Mouse (Mus musculus) kidney, adult 2 months (tissue): ENCODE measurements around the gene Hpgd.

Experiments used
- CTCF ChIP-seq: fragments of 200-500 bp; conservative IDR thresholded peaks from 2 replicates; pipeline ENCODE4 v1.5.1; 2011; ENCODE audit warnings: low read depth, mild to moderate bottlenecking, control low read depth, low read length, moderate library complexity, mixed read lengths; ENCODE audit not compliant: insufficient read depth, insufficient read length
- POLR2A ChIP-seq: fragments of 200-500 bp; IDR thresholded peaks from one replicate; pipeline ENCODE4 v1.6.1; 2011; ENCODE audit warnings: low read depth, low read length, control low read depth

DNA sequence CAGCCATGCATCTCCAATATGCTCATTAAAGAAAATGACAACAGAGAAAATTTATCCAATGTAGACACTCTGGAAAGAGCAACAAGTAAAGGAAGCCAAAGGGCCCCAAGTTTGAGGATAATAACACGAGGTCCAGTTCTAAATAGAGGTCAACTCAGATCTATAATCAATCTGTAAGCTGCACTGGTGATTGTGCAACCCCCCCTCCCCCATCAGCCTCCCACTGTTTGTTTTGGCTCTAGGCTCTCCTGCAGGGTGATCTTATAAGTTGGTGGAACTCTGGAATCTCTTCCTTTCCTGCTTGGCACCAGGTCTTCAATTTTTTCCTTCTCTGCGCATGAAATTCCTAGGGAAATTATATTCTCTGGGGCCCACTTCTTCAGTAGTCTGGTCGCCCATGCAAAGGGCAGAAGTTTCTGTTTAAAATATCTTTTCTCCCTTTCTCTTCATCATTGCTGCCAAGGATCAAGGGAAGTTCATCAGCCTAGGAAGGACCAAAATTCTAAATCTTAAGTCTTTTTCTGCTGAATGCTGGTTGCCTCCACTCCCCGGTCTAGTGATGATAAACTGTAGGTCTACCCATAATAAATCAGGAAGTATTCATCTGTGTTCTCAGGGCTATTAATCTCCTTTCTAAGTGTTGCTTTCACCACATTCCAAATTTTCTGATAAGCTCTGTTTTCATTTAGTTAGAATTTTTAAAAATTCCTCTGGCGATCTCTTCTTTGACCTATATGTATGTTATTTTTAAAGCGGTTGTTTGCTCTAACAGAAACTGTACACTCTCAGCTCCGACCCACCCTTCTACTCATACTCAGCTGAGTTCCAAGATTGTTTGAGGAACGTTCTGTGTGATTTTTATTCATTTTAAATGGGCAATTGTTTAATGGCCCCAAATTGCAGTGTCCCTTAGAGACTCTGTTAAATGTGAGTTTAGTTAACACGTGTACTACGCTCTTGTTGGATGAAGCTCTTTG, 24.4 kb upstream of the Hpgd start:
- TF ChIP-seq CTCF (no peak), POLR2A (no peak)
